Mouse (Mus musculus) cerebellum, adult 2 months (tissue): Measurements from ENCODE around the gene Slc44a4.
"Not testable (repeated sequence)": the region's sequence is repeated elsewhere in the genome, so short reads cannot be mapped to it uniquely, and the experiment has no call there.

Experiments used
- CTCF ChIP-seq: fragments of 200-500 bp; IDR thresholded peaks from 2 replicates; pipeline ENCODE4 v1.5.1; 2011; ENCODE audit warnings: low read depth, mild to moderate bottlenecking, control low read depth, low read length, moderate library complexity, borderline replicate concordance; ENCODE audit not compliant: insufficient read depth
- POLR2A ChIP-seq: fragments of 200-500 bp; IDR thresholded peaks from 2 replicates; pipeline ENCODE4 v1.6.1; 2011; ENCODE audit warnings: low read length, control low read depth, borderline replicate concordance; ENCODE audit not compliant: insufficient read depth

GRCm38 (mm10) chr17:34969822-34970221, 55.6 kb downstream of the Slc44a4 start, which contains the start of gene Gm20481:
- TF ChIP-seq CTCF, POLR2A: not testable (repeated sequence)
